Mouse (Mus musculus): ENCODE measurements around the gene Ccdc138.
"Not testable (repeated sequence)": the region's sequence is repeated elsewhere in the genome, so short reads cannot be mapped to it uniquely, and the experiment has no call there.

The Ccdc138 gene

DNA sequence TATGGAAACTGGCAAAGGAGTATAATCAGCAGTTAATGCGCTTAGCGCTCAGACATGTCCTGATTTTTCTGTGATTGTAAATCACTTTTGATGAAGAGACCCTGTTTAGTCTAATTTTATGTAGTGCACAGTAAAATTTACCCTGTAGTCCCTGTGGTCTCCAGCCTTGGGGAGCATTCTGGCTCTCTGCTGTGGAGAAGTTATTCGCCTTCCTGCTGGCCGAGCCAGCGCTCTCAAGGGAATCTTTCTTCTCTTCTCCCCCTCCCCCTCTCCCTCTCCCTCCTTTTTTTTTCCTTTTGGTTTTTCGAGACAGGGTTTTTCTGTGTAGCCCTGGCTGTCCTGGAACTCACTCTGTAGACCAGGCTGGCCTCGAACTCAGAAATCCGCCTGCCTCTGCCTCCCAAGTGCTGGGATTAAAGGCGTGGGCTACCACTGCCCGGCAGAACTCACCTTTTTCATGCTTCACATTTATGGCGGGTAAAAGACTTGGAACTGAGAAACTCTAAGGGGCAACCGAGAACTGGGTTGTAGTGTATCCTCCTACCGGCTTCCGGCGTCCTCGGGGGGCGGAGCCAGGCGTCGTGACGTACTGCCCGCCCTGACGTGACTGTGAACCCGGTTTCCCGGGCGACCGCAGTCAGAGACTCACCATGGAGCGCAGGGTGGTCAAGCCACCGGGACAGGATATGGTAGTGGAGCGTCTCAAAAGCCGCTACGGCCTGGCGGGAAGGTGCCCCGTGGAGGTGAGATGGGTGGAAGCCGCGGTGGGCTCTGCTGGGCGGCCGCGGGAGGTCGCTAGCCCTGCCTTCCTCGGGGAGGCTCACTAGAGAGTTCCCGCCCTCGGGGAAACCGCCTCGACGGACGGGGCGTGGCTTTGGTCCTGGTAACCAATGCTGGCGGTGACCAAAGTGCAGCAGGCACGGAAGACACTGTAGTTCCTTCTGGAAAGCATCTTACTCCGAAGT, at the start of gene Ccdc138:
Gene Ccdc138 (plus strand): TSS at position 629 of the 965 bp plus-strand sequence.
- peak; percentile 92 to 94 for DNase-seq (ENCODE audit: low spot score in 2 of 2)

DNA sequence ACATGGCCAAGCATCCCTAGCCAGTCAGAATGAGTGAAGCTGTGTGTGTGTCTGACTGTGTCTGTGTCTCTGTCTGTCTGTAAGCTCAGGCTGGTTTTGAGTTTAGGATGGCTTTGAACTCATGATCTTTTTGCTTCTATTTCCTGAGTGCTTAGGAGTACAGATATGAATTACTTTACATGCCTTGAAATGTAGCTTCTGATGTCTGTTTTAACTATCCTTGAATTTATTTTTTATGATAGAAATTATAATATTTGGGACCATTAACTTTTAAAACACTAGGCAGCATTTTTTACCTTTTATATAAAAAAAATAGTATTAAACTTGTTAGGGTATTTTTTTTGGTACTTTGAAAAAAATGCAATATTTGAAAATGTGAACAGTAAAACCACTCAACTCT, 46.2 kb upstream of the Ccdc138 start:
- no peak for DNase-seq (ENCODE audit: low spot score in 2 of 2)

DNA sequence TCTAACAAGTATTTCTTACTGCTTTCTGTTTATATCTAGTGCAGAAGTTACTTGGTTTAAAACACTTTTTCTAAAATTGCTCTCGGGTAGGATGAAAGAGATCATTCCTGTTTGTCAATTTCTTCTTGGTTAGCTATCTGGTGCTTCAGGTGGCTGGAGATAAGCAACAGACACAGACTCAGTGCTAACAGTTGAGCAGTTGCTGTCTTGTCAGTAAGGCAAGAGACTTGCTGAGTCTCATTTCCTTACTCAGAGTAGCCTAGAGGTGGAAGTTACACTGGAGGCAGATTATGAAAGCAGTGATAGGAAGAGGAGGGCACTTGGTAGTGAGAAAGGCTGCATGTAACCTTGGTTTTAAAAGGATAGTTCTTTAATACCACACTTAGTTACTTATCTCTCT, 45.6 kb upstream of the Ccdc138 start:
- DNase-seq (ENCODE audit: low spot score in 2 of 2): no peak

DNA sequence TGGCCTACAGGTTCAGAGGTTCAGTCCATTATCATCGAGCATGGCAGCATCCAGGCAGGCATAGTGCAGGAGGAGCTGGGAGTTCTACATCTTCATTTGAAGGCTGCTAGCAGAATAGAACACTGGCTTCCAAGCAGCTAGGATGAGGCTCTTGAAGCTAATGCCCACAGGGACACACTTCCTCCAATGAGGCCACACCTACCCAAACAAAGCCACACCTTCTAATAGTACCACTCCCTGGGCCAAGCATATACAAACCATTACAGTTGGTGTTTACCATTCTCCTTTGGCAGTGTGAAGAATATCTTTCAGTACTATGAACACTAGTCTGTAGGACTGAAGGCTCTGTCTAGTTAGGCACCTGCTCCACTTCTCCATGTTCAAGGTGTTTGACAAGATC, 37.9 kb upstream of the Ccdc138 start:
- DNase-seq (ENCODE audit: low spot score in 2 of 2): no peak

DNA sequence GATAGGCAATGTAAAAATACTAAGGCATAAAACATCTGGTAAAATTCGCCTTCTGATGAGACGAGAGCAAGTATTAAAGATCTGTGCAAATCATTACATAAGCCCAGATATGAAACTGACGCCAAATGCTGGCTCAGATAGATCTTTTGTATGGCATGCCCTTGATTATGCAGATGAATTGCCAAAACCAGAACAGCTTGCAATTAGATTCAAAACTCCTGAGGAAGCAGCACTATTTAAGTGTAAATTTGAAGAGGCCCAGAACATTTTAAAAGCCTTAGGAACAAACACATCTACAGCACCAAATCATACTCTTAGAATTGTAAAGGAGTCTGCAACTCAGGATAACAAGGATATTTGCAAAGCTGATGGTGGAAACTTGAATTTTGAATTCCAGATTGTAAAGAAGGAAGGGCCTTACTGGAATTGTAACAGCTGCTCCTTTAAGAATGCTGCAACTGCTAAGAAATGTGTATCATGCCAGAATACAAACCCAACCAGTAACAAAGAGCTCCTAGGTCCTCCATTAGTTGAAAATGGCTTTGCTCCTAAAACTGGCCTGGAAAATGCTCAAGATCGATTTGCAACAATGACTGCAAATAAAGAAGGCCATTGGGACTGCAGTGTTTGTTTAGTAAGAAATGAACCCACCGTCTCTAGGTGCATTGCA, 20.5 kb upstream of the Ccdc138 start:
- peak in 1 of 2 experiments; percentile 49 for DNase-seq (ENCODE audit: low spot score in 2 of 2)

DNA sequence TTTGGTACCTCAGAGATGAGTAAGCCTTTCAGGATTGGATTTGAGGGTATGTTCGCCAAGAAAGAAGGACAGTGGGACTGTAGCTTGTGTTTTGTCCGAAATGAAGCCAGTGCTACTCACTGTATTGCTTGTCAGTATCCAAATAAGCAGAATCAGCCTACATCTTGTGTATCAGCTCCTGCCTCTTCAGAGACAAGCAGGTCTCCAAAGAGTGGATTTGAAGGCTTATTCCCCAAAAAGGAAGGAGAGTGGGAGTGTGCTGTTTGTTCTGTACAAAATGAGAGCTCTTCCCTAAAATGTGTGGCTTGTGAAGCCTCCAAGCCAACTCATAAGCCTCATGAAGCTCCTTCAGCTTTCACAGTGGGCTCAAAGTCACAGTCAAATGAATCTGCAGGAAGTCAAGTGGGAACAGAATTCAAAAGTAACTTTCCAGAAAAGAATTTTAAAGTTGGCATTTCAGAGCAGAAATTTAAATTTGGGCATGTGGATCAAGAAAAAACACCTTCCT, 19.6 kb upstream of the Ccdc138 start:
- peak in 1 of 2 experiments; percentile 23 for DNase-seq (ENCODE audit: low spot score in 2 of 2)

DNA sequence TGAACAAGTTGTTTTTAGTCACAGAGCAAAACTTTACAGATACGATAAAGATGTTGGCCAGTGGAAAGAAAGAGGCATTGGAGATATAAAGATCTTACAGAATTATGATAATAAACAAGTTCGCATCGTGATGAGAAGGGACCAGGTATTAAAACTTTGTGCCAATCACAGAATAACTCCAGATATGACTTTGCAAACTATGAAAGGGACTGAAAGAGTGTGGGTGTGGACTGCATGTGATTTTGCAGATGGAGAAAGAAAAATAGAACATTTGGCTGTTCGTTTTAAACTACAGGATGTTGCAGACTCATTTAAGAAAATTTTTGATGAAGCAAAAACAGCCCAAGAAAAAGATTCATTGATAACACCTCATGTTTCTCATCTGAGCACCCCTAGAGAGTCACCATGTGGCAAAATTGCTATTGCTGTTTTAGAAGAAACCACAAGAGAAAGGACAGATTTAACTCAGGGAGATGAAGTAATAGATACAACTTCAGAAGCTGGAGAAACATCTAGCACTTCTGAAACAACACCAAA, 17.7 kb upstream of the Ccdc138 start:
- no peak for DNase-seq (ENCODE audit: low spot score in 2 of 2)

DNA sequence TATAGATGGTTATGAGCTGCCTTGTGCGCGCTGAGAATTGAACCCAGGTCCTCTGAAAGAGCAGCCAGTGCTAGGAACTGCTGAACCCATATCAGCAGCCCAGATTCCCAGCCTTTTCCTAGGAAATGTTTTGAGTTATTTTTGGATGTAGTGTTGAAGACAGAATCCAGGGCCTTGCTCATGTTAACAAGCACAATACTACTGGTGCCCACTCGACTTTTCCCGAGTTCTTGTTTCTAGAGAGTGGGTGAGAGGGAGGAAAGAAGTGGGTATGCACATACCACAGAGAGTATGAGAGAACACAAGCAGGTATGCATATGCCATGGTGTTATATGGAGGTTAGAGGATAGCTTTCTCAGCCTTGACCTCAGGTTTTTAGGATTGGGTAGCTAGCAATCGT, 6.7 kb upstream of the Ccdc138 start:
- DNase-seq (ENCODE audit: low spot score in 2 of 2): no peak

DNA sequence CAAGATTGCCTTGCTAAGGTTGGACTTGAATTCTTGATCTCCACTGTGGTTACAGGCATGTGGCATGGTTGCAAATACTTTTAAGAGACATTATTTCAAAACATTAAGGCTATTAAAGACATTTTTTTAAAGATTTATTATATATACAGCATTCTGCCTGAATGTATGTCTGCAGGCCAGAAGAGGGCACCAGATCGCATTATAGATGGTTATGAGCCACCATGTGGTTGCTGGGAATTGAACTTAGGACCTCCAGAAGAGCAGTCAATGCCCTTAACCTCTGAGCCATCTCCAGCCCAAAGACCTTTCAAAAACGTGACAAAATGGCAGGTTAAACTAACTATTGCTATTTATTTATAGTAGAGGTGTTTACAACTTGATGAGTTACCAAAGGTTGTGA, 2.1 kb upstream of the Ccdc138 start:
- DNase-seq (ENCODE audit: low spot score in 2 of 2): no peak

DNA sequence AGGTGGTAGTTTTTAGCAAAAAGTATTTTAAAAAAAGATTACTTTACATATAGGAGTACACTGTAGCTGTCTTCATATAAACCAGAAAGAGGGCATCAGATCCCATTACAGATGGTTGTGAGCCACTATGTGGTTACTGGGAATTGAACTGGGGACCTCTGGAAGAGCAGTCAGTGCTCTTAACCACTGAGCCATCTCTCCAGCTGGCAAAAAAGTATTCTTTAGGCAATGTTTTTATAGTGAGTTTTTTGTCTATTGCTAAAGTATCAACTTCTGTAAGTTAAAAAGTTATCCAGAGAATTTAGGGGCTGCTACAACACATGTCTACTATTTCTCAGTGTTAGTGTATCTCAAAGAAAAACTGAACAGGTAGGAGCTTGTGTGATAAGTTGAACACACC, 1.0 kb upstream of the Ccdc138 start:
- DNase-seq (ENCODE audit: low spot score in 2 of 2): no peak

DNA sequence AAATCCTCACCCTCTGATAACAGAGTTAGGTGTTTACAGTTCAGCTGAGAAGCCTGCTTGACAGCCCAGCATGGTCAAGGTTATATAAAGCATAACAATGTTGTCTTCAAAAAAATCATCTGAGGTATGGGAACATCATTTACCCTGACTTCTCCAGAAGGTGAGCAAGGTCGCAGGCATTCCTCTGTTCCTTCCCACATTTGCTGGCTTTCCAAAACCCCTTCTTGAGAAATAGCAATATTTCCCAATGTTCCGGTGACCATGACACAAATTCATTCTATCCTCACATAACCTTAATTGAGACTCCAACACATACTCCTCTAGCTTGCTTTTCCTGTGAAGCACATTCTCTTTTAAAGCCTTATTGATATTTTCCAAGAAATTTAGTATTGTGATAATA, 768 bp downstream of the Ccdc138 start:
- DNase-seq (ENCODE audit: low spot score in 2 of 2): no peak

DNA sequence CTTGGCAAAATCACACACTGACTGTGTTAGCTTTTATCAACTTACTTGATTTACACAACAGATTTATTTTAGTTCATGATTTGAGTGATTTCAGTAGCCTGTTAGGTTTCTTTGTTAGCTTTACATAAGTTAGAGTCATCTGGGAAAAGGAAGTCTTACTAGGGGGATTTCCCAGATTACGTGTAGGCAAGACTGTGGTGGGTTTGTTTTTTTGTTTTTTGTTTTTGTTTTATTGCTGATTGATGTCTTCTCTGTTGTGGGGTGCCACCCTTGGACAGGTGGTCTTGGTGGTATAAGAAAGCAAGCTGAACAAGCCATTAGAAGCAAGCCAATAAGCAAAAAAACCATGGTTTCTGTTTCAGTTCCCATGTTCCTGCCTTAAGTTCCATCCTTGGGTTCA, 31.6 kb downstream of the Ccdc138 start:
- DNase-seq (ENCODE audit: low spot score in 2 of 2): no peak

DNA sequence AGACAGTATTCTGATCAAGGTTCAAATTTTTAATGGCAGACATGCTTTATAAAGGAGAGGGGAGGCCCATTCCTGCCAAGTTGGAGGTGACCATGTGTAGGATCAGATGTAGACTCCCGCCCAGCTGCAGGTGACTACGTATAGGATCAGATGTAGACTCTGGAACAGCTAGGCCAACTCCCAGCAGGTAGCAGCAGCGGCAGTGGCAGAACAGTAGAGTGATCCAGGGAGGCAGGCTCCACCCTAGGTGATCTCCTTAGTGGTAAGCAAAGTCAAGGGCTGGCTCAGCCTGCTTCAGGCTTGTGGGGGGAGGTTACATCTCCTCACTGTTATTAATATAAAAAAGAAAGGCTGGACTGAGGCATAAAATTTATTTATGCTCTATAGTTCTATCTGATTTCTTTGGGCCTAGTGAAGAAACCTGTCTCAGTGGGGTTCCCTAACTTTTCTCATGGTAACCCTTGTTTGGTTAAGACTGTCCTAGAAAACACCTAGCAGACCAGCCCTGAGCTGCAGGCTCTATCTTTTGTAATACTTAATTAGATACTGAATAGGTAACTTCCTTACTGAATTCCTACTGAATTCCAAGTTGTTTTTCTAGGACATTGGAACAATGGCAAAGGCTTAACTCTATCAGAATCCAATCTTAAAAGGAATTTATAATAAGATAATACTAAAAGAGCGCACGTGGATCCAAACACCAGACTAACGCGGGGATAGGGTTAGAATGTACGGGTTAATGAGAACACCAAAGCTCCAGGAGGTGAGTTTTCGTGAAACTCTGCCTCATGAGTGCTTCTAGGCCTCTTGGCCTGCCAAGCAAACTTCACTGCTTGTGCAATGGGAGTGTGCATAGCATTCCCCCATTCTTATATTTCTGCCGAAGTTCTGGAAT, 33.4 kb downstream of the Ccdc138 start:
- no peak for DNase-seq (ENCODE audit: low spot score in 2 of 2)

DNA sequence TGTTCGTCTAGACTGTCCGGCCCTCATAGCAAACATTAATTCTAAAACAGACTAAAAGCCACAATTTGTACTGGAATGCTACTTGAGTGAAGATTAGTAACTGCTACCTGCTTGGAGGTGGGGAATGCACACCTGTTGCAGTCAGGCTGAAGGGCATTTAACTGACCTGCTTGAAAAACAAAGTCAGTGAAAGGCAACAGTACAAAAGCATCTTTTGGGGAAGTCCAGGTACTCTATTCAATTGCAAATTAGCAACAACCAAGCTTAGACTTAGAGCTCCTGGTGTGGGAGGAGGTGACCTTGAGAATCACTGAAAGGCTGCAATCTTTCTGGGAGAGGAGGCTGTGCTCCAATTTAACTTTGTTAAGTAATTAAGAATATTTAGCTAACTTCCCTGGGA, 34.4 kb downstream of the Ccdc138 start:
- DNase-seq (ENCODE audit: low spot score in 2 of 2): no peak

DNA sequence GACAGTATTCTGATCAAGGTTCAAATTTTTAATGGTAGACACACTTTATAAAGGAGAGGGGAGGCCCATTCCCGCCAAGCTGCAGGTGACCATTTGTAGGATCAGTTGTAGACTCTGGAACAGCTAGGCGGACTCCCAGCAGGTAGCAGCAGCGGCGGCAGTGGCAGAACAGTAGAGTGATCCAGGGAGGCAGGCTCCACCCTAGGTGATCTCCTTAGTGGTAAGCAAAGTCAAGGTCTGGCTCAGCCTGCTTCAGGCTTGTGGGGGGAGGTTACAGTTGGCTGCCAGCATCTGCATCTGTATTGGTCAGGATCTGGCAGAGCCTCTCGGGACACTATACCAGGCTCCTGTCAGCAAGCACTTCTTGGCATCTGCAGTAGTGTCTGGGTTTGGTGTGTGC, 38.5 kb downstream of the Ccdc138 start:
- DNase-seq (ENCODE audit: low spot score in 2 of 2): not testable (repeated sequence)

DNA sequence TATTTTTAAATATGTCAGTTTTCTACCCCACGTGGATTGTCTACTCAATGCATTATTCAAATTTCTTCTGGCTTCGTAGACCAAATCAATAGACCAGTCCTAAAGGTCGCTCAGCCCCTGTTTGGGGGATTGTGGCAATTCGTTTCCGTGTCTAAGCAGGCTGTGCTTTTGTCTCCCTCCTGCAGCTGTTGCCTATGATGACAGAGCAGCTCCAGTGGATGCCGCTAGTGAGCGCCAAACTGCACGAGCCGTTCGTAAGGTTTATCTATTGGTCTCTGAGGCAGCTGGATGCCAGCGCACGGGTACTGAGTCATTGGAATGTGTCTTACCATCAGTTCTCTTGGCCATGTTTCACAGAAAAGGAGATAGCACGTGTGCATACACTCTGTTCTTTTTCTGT, 42.9 kb downstream of the Ccdc138 start:
- no peak for DNase-seq (ENCODE audit: low spot score in 2 of 2)

DNA sequence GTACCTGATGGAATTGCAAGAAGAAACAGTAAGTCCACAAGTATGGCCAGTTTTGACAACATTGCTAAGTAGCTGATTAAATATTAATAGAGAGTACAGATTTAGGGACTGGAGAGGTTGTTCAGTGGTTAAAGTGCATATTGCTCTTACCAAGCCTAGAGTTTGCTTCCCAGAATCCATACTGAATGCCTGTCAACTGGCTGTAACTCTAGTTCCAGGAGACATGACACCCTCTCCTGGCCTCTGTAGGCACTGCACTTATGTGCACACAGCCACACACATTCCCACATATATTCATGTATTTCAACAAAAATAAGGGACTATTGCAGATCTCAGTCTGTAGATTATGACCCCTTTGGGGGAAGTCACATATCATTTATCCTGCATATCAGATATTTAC, 51.0 kb downstream of the Ccdc138 start:
- DNase-seq (ENCODE audit: low spot score in 2 of 2): no peak

DNA sequence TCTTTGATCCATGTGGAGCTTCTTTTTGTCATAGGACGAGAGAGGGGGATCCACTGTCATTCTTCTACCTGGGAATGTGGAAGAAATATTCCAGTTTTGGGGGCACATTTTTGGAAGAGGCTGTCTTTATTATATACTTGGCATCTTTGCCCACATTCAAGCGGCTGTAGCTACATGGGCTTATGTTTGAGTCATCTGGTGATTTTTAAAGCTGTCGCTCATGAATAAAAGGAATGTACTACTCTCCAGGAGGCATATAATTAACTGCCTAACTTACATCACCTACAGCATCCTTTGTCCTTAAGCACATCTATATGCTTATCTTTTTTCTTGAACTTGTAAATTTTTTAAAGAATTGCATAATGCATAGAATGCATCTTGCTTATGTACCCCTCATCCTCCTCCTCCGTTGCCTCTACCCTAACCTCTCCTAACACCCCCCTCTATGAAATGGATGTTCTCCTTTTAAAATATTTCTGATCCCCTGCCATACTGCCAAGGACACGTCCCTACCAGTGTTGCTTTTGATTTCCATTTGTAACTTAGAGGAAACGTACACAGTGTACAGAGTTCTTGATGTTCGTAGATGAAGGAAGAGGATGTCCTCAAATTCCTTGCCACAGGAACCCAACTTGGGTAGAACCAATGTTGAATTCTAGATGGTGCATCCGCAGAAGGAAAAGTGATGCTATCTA, 57.1 kb downstream of the Ccdc138 start:
- no peak for DNase-seq (ENCODE audit: low spot score in 2 of 2)

DNA sequence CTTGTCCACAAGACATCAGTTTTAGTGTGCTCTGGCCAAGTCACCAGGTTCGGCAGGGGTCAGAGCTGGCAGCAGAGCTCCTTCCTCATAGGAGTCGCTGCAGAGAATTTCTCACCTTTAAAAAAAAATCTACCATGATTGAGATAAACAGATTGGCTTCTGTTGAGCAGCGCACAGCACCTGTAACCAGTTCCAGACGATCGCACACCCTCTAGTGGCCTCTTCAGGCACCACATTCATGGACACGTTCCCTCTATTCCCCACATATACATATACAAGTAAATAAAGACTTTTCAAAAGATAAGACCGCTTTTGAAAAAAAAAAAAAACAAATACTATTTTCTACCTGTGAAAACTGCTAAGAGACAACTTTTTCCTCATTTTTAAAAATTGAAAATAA, 61.4 kb downstream of the Ccdc138 start:
- peak; percentile 34 to 52 for DNase-seq (ENCODE audit: low spot score in 2 of 2)

DNA sequence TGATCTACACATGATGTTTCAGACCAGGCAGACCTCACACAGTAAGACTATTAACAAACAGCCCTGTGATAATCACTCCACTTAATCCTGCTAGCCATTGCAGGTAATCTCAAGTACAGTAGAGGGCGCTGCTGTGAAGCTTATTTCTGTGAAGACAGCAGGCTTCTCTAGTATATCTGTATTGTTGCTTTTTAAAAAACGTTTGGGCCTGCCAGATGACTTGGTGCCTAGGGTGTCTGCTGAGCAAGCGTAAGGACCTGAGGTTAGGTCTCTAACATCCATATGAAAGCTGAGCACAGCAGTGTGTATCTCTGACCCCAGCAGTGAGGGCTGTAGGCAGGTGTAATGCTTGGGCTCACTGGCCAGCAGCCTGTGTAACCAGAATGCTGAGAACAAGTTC, 62.2 kb downstream of the Ccdc138 start:
- DNase-seq (ENCODE audit: low spot score in 2 of 2): peak; percentile 23 to 62

DNA sequence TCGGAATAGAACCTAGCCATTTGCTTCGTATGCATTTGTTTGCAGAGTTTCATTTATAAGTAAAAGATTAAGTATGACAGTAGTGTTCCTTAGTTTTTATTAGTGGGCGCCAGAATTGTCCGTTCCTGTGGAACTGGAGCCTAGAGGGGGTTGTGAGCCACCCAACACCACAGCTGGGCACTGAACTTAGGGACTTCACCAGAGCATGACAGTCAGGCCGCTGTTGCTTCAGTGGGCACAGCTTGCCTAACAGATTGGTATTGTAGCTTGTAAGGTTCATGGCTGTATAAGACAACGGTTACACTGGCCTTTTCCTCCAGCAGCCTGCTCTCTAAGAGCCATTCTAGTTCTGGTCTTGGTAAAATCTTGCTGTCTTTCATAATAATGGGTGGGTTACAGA, 62.8 kb downstream of the Ccdc138 start:
- DNase-seq (ENCODE audit: low spot score in 2 of 2): no peak
